Mouse (Mus musculus): ENCODE data around the gene Rabl6. TPM values are rescaled to one million over a fixed set of nuclear protein-coding genes. Genes with fewer than 3 reads are reported as not detected.
"Not testable (repeated sequence)": the region's sequence is repeated elsewhere in the genome, so short reads cannot be mapped to it uniquely, and the experiment has no call there.

Gene Rabl6
- polyA plus RNA-seq, 1 experiment from 2014 or later: 81.1 TPM

GRCm38 (mm10) chr2:25571221-25571620, 37.1 kb downstream of the Rabl6 start:
- Histone ChIP-seq H3K4me1 (peaks cover 26% of the 10 kb centered on the region), H3K4me2 (replicated peaks) (no peak overlapping the region), H3K36me3 (peaks cover 7% of the 10 kb centered on the region; the same call in 1 of the 2 replicates), H3K27me3 (peaks cover 7% of the 10 kb centered on the region), H3K9ac (replicated peaks) (no peak overlapping the region), H3K9me3 (no peaks in the 10 kb centered on the region), H3K4me3 (no peak overlapping the region), H3K27ac (replicated peaks) (no peak overlapping the region)
- WGBS: 95% methylated on average over 4 of the region's 4 CpGs
- ATAC-seq (replicated peaks): no peak

GRCm38 (mm10) chr2:25569323-25569722, 39.0 kb downstream of the Rabl6 start:
- no peaks in the 10 kb centered on the region for H3K27me3 ChIP-seq
- H3K4me3 ChIP-seq: no peak overlapping the region
- H3K4me2 ChIP-seq (replicated peaks): no peak overlapping the region
- H3K9me3 ChIP-seq: no peaks in the 10 kb centered on the region
- ATAC-seq (replicated peaks): no peak
- H3K9ac ChIP-seq (replicated peaks): no peak overlapping the region
- peaks cover 17% of the 10 kb centered on the region for H3K4me1 ChIP-seq
- no peak overlapping the region for H3K27ac ChIP-seq (replicated peaks)
- peaks cover 18% of the 10 kb centered on the region; the same call in 1 of the 2 replicates for H3K36me3 ChIP-seq
- 92% methylated on average over 3 of the region's 3 CpGs for WGBS

DNA sequence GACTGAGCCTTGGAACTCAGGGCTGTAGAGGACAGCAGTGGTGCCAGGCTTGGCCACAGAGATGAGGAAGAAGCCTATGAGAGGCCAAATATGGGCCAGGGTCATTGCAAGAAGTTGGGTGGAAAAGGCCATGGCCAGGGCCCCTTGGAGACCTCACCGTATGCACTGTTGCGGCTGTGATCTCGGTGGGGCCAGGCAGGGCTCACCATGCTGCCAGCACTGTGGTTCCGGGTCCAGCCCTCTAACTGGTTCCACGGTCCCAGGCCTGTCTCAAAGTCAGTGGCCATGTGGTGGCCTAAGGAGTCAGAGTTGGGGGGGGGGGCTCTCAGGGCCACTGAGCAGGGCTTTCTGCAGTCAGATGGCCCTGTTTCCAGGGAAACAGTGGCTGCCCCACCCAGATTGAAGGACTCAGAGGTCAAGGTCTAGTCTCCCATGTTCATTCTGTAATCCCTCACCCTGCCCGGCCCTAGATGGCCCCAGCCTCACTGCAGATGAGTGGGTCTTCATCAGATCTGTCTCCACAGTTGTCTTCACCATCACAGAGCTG, 39.8 kb downstream of the Rabl6 start:
- H3K9me3 ChIP-seq: no peaks in the 10 kb centered on the region
- peaks cover 24% of the 10 kb centered on the region for H3K36me3 ChIP-seq
- WGBS: 92% methylated on average over 6 of the region's 6 CpGs
- H3K4me2 ChIP-seq (replicated peaks): no peak overlapping the region
- H3K27me3 ChIP-seq: no peaks in the 10 kb centered on the region
- peaks cover 9% of the 10 kb centered on the region for H3K4me1 ChIP-seq
- no peak for ATAC-seq (replicated peaks)
- no peak overlapping the region for H3K9ac ChIP-seq (replicated peaks)
- no peak overlapping the region for H3K4me3 ChIP-seq
- H3K27ac ChIP-seq (replicated peaks): no peak overlapping the region

- H3K36me3 ChIP-seq: peaks cover 43% of the 10 kb centered on the region
- H3K4me3 ChIP-seq: no peak overlapping the region
- no peak overlapping the region for H3K4me2 ChIP-seq (replicated peaks)
- no peak overlapping the region for H3K27ac ChIP-seq (replicated peaks)
- no peaks in the 10 kb centered on the region for H3K4me1 ChIP-seq
- WGBS: 83% methylated on average over 6 of the region's 6 CpGs
- ATAC-seq (replicated peaks): no peak
- H3K9me3 ChIP-seq: no peaks in the 10 kb centered on the region
- H3K9ac ChIP-seq (replicated peaks): no peak overlapping the region
- H3K27me3 ChIP-seq: no peaks in the 10 kb centered on the region
These were observed 41.8 kb downstream of the Rabl6 start for GRCm38 (mm10) chr2:25566558-25566957.

GRCm38 (mm10) chr2:25565741-25566140, 42.6 kb downstream of the Rabl6 start:
- Histone ChIP-seq H3K27ac (replicated peaks) (no peak overlapping the region), H3K4me3 (no peak overlapping the region), H3K27me3 (no peaks in the 10 kb centered on the region), H3K9ac (replicated peaks) (no peak overlapping the region), H3K9me3 (no peaks in the 10 kb centered on the region), H3K4me2 (replicated peaks) (no peak overlapping the region), H3K4me1 (no peaks in the 10 kb centered on the region), H3K36me3 (peaks cover 51% of the 10 kb centered on the region)
- 84% methylated on average over 8 of the region's 8 CpGs for WGBS
- no peak for ATAC-seq (replicated peaks)

DNA sequence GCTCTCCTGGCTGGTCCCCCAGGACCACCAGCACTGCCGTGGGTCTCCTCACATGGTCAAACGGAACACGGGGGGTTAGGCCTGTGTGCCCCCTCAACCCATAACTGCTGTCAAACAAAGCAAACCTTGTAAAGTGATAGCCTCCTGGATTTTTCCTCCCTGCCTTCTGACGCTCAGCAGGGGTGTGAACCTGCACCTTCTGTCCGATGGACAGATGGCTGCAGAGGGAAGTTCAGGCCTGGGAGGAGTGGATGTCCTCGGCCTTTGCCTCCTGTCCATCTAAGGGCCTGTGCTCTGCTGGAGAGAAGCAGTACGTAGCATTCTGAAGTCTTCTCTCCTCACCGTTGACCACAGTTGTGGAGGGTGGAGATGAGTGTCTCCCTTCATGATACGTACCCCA, 46.4 kb downstream of the Rabl6 start:
- H3K4me3 ChIP-seq: no peak overlapping the region
- no peak overlapping the region for H3K27ac ChIP-seq (replicated peaks)
- peaks cover 19% of the 10 kb centered on the region for H3K4me1 ChIP-seq
- H3K4me2 ChIP-seq (replicated peaks): no peak overlapping the region
- H3K9ac ChIP-seq (replicated peaks): no peak overlapping the region
- H3K36me3 ChIP-seq: peaks cover 52% of the 10 kb centered on the region
- no peak for ATAC-seq (replicated peaks)
- WGBS: 88% methylated on average over 9 of the region's 9 CpGs
- no peaks in the 10 kb centered on the region for H3K27me3 ChIP-seq
- no peaks in the 10 kb centered on the region for H3K9me3 ChIP-seq

DNA sequence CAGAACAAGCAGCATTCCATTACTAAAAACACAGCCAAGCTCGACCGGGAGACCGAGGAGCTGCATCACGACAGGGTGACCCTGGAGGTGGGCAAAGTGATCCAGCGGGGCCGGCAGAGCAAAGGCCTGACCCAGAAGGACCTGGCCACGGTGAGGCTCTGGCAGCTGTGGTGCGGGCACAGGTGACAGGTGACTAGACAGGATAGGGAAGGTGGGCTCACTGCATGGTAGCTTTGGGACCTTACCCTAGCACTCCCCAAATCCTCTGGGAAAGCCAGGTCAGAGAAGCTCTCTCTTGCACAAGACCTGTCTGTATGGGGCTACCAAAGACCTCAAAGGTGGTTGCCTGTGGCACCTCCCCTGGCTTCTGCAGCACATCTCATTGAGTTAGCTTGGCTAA, 47.8 kb downstream of the Rabl6 start:
- 92% methylated on average over 8 of the region's 8 CpGs for WGBS
- H3K4me3 ChIP-seq: no peak overlapping the region
- peaks cover 25% of the 10 kb centered on the region for H3K4me1 ChIP-seq
- H3K9ac ChIP-seq (replicated peaks): no peak overlapping the region
- no peak overlapping the region for H3K27ac ChIP-seq (replicated peaks)
- ATAC-seq (replicated peaks): no peak
- peaks cover 52% of the 10 kb centered on the region for H3K36me3 ChIP-seq
- no peaks in the 10 kb centered on the region for H3K9me3 ChIP-seq
- H3K4me2 ChIP-seq (replicated peaks): no peak overlapping the region
- H3K27me3 ChIP-seq: no peaks in the 10 kb centered on the region

DNA sequence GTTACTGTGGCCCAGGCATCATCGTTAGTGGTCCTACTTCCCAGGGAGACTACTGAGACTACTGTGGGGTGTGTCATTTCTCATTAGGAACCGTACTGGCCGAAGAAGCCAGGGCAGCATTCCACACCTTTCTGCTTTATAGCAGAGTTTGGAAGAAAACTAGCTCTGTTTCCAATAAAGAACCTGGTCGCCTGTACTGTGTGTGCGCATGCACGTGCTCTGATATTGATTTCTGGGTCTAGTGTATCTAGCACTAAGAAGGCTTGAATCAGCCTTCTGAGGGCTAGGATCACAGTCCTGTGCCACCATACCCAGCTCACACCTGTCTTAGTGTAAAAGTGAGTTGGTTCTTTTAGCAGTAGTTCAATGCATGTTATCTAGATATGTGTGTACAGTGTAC, 49.5 kb downstream of the Rabl6 start:
- Histone ChIP-seq H3K4me2 (replicated peaks) (peak overlapping the region; percentile 89), H3K36me3 (peaks cover 37% of the 10 kb centered on the region), H3K9me3 (no peaks in the 10 kb centered on the region), H3K27me3 (no peaks in the 10 kb centered on the region), H3K4me1 (peaks cover 25% of the 10 kb centered on the region), H3K9ac (replicated peaks) (peak overlapping the region; percentile 81), H3K27ac (replicated peaks) (no peak overlapping the region), H3K4me3 (peak overlapping the region; percentile 68)
- ATAC-seq (replicated peaks): no peak
- WGBS: 63% methylated on average over 6 of the region's 6 CpGs

GRCm38 (mm10) chr2:25557964-25558360, 50.4 kb downstream of the Rabl6 start:
- H3K27me3 ChIP-seq: no peaks in the 10 kb centered on the region

DNA sequence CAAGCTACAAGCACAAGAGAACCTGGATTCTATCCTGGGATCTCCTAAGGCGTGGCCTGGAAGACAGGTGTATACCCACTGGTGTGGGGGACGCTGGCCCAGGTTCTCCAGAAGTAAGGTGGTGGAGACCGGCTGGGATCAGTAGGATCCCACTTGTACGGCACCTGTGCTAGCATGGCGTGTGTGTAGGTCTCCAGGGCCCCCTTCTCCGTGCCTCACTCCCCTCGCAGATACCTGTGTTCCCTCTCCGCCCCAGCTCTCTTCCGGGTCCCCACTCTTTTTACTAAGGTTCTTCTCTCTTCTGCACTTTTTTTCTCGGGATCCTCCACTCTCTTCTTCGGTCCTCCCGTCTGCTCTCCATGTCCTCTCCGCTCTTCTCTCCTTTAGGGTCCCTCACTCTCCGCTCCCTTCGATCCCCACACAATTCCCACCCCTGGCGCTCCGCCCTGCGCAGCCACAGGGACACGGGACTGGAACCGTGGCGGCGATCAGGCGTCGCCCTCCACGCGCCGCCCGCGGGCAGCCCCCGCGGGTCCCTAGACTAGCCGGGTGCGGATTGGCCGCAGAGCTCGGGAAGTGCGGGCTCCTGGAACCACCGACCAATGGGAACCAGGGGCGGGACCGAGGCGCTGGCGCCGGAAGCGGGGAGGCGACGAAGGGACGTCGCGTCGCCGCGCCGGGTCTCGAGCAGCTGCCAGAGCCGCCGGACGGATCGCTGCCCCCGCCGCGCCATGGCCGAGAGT, 50.9 kb downstream of the Rabl6 start, which contains the start of gene Edf1:
Gene Edf1 (plus strand): TSS at position 627 of the 743 bp plus-strand sequence.
- under 1% methylated on average over 61 of the region's 61 CpGs for WGBS
- ATAC-seq (replicated peaks): peak; percentile 99

More at GRCm38 (mm10) chr2:25557964-25558360, 50.4 kb downstream of the Rabl6 start:
- Histone ChIP-seq H3K9ac (replicated peaks) (peak overlapping the region; percentile 81), H3K4me1 (peaks cover 25% of the 10 kb centered on the region), H3K36me3 (peaks cover 30% of the 10 kb centered on the region), H3K27ac (replicated peaks) (peak overlapping the region; percentile 47), H3K9me3 (no peaks in the 10 kb centered on the region), H3K4me3 (peak overlapping the region; percentile 68), H3K4me2 (replicated peaks) (peak overlapping the region; percentile 89)
- no peak; the same call in 1 of the 2 replicates for ATAC-seq (replicated peaks)
- whole genome bisulfite sequencing: 0% methylated on average over 24 of the region's 24 CpGs

GRCm38 (mm10) chr2:25556296-25556695, 52.0 kb downstream of the Rabl6 start:
- H3K4me3 ChIP-seq: no peak overlapping the region; the same call in 1 of the 2 replicates
- no peak overlapping the region for H3K4me2 ChIP-seq (replicated peaks)
- H3K9ac ChIP-seq (replicated peaks): no peak overlapping the region
- H3K9me3 ChIP-seq: no peaks in the 10 kb centered on the region
- H3K27ac ChIP-seq (replicated peaks): no peak overlapping the region
- H3K36me3 ChIP-seq: peaks cover 13% of the 10 kb centered on the region
- no peak for ATAC-seq (replicated peaks)
- WGBS: 59% methylated on average over 1 of the region's 1 CpGs
- peaks cover 25% of the 10 kb centered on the region for H3K4me1 ChIP-seq
- H3K27me3 ChIP-seq: no peaks in the 10 kb centered on the region

More for the DNA sequence above, 50.9 kb downstream of the Rabl6 start, which contains the start of gene Edf1:
- H3K9me3 ChIP-seq: no peaks in the 10 kb centered on the region
- peaks cover 25% of the 10 kb centered on the region for H3K4me1 ChIP-seq
- H3K27ac ChIP-seq (replicated peaks): peak within 1 kb of the TSS; percentile 76
- H3K4me3 ChIP-seq: peak within 1 kb of the TSS; percentile 68
- H3K27me3 ChIP-seq: no peaks in the 10 kb centered on the region
- H3K9ac ChIP-seq (replicated peaks): peak within 1 kb of the TSS; percentile 81
- H3K4me2 ChIP-seq (replicated peaks): peak within 1 kb of the TSS; percentile 93
- H3K36me3 ChIP-seq: peaks cover 24% of the 10 kb centered on the region

DNA sequence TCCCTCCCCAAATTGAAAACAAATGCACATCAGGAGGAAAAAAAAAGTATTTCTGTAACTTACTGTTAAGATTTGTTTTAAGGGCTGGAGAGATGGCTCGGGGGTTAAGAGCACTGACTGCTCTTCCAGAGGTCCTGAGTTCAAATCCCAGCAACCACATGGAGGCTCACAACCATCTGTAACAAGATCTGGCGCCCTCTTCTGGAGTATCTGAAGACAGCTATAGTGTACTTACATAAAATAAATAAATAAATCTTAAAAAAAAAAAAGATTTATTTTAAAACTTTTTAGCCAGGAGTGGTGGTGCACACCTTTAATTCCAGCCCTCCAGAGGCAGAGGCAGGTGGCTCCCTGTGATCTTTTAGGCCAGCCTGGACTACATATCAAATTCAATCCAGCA, 52.8 kb downstream of the Rabl6 start:
- H3K4me1 ChIP-seq: peaks cover 25% of the 10 kb centered on the region
- WGBS: 50% methylated on average over 2 of the region's 2 CpGs
- H3K4me2 ChIP-seq (replicated peaks): not testable (repeated sequence)

More for the DNA sequence above, 52.8 kb downstream of the Rabl6 start:
- H3K27ac ChIP-seq (replicated peaks); H3K27me3 ChIP-seq; ATAC-seq (replicated peaks); H3K9ac ChIP-seq (replicated peaks); H3K9me3 ChIP-seq; H3K36me3 ChIP-seq; H3K4me3 ChIP-seq: not testable (repeated sequence)

Measured in forebrain, embryonic 15.5 days (tissue).